In genomic region chr4:105884791-105885190, GRCm38 (mm10) we compare ENCODE assay signal across 22 mouse cellular contexts.
"Had no signal": no experiment of that assay in that cellular context is flagged by ENCODE, and none has a peak within 500 bp of the region (broad histone marks: within the 10 kb centered on the region; RNA-seq: fewer than 3 reads in every experiment).

No protein-coding gene starts in this region.

- DNase-seq: kidney, adult 11 months; kidney, adult 8-10 months; kidney, postnatal 10 days; kidney, postnatal 36 days; layer of hippocampus, postnatal 36 days; liver; lung, adult 18-20 months; lung, postnatal 10 days; lung, postnatal 4 days; right cerebral cortex, postnatal 25 days; thymus, adult 2 months; thymus, postnatal 14 days; thymus, postnatal 4 days had no signal

- H3K36me3 ChIP-seq: kidney, embryonic 15.5 days; limb, embryonic 12.5 days; liver, embryonic 12.5 days; liver, embryonic 15.5 days; neural tube, embryonic 12.5 days; neural tube, embryonic 15.5 days had no signal

- H3K27me3 ChIP-seq: liver, embryonic 12.5 days; liver, embryonic 15.5 days; neural tube, embryonic 12.5 days; neural tube, embryonic 15.5 days had no signal

- H3K9me3 ChIP-seq: kidney, embryonic 15.5 days; limb, embryonic 12.5 days; liver, embryonic 12.5 days; liver, embryonic 15.5 days; neural tube, embryonic 12.5 days; neural tube, embryonic 15.5 days had no signal

- H3K9ac ChIP-seq: kidney, embryonic 15.5 days; limb, embryonic 12.5 days; liver, embryonic 12.5 days; liver, embryonic 15.5 days; neural tube, embryonic 12.5 days; neural tube, embryonic 15.5 days had no signal

- H3K27ac ChIP-seq: kidney, embryonic 15.5 days; left cerebral cortex, adult 2 months; limb, embryonic 12.5 days; liver, embryonic 12.5 days; liver, embryonic 15.5 days; neural tube, embryonic 12.5 days; neural tube, embryonic 15.5 days; stomach, postnatal 0 days had no signal

- H3K4me2 ChIP-seq: kidney, embryonic 15.5 days; limb, embryonic 12.5 days; liver, embryonic 12.5 days; liver, embryonic 15.5 days; midbrain, embryonic 11.5 days; neural tube, embryonic 12.5 days; neural tube, embryonic 15.5 days had no signal

- H3K4me1 ChIP-seq: kidney, embryonic 15.5 days; liver, embryonic 12.5 days; liver, embryonic 15.5 days; neural tube, embryonic 12.5 days; neural tube, embryonic 15.5 days had no signal

- H3K4me3 ChIP-seq: kidney, embryonic 15.5 days; left cerebral cortex, adult 2 months; limb, embryonic 12.5 days; liver, embryonic 12.5 days; liver, embryonic 15.5 days; neural tube, embryonic 12.5 days; neural tube, embryonic 15.5 days had no signal

- ATAC-seq: liver, embryonic 12.5 days had no signal
